Mouse (Mus musculus): ENCODE data around the gene Olfr1448.
"Not testable (repeated sequence)": the region's sequence is repeated elsewhere in the genome, so short reads cannot be mapped to it uniquely, and the experiment has no call there.

Gene Olfr1448

GRCm38 (mm10) chr19:12924319-12924718, at the start of gene Olfr1448:
Olfr1448 (minus strand) TSS chr19:12924419.
- no peak for DNase-seq (ENCODE audit: low read depth, low spot score)

- not testable (repeated sequence) for DNase-seq (ENCODE audit: low read depth, low spot score)
Observed at GRCm38 (mm10) chr19:12970082-12970481, 45.9 kb upstream of the Olfr1448 start.

- DNase-seq (ENCODE audit: low read depth, low spot score) = no peak
Observed at GRCm38 (mm10) chr19:12949958-12950357, 25.7 kb upstream of the Olfr1448 start, which contains the start of gene Olfr1450. Olfr1450 (plus strand) TSS chr19:12950258.

GRCm38 (mm10) chr19:12930540-12930939, 6.3 kb upstream of the Olfr1448 start, which contains the start of gene Olfr1449:
Olfr1449 (plus strand) TSS chr19:12930840.
- DNase-seq (ENCODE audit: low read depth, low spot score) = no peak

GRCm38 (mm10) chr19:12903643-12904042, 20.6 kb downstream of the Olfr1448 start, which contains the start of gene Olfr1447:
Olfr1447 (minus strand) TSS chr19:12903743.
- DNase-seq (ENCODE audit: low read depth, low spot score) = no peak

- DNase-seq (ENCODE audit: low read depth, low spot score) = no peak
Observed at GRCm38 (mm10) chr19:12893424-12893823, 30.8 kb downstream of the Olfr1448 start, which contains the start of gene Olfr1446. Olfr1446 (minus strand) TSS chr19:12893524.

GRCm38 (mm10) chr19:12883555-12883954, 40.7 kb downstream of the Olfr1448 start, which contains the start of gene Olfr1445:
Olfr1445 (plus strand) TSS chr19:12883855.
- DNase-seq (ENCODE audit: low read depth, low spot score) = no peak

Data from telencephalon, adult 2 months (tissue).